Mouse (Mus musculus): ENCODE results near the gene Dst. TPM values are rescaled to one million over a fixed set of nuclear protein-coding genes. Genes with fewer than 3 reads are reported as not detected.
"Not testable (repeated sequence)": the region's sequence is repeated elsewhere in the genome, so short reads cannot be mapped to it uniquely, and the experiment has no call there.

Dst gene
- polyA plus RNA-seq, 1 experiment from 2014 or later, result 44.5 TPM

DNA sequence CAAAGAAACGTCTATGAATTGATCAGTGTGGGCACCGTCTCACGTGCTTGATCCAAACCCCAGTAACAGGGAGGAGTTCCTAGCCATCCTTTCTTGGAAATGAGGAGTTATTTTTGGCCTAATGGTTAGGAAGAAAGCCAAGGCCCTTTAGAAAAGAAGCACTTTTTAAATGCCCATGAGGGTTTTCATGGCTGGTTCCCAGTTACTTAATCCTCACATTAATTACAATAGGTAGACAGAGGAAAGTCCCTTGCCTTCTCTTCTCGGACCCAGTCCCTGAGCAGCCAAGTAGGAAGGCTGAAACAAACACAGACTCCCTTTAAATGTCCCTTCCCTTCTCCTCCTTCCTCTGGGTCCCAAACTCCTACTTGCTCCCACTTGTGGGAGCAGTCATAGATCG is 396.2 kb downstream of the Dst start:
- peaks cover 3% of the 10 kb centered on the region; the same call in 1 of the 2 replicates for H3K4me1 ChIP-seq
- ATAC-seq (ENCODE audit: low FRiP score), result no peak
- H3K27me3 ChIP-seq, result no peaks in the 10 kb centered on the region
- no peaks in the 10 kb centered on the region for H3K9me3 ChIP-seq (replicated peaks)
- H3K27ac ChIP-seq, result no peak overlapping the region
- 87% methylated on average over 5 of the region's 5 CpGs for WGBS
- peaks cover 68% of the 10 kb centered on the region for H3K36me3 ChIP-seq
- H3K4me3 ChIP-seq, result no peak overlapping the region
- no peak overlapping the region for H3K4me2 ChIP-seq (replicated peaks)
- no peak overlapping the region for H3K9ac ChIP-seq

DNA sequence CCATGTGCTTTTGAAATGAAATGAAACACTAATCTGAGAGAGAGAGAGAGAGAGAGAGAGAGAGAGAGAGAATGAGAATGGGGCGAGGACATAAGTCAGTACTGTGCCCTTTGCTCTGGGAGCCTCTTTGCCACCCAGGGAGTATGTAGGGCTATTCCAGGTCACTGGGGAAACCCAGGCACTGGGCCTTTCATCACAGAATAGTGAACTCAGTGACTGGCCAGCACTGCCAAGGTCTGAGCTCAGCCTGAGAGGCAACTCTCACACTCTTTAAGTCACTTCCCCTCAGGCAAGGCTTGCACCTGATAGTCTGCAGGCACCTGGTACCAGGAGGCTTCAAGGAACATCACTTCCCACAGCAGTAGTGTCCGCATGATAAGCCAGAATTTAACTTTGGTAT is 398.7 kb downstream of the Dst start:
- Histone ChIP-seq H3K4me3 (no peak overlapping the region), H3K9ac (no peak overlapping the region), H3K9me3 (replicated peaks) (no peaks in the 10 kb centered on the region), H3K4me2 (replicated peaks) (no peak overlapping the region), H3K27ac (no peak overlapping the region), H3K27me3 (no peaks in the 10 kb centered on the region), H3K36me3 (peaks cover 52% of the 10 kb centered on the region), H3K4me1 (no peaks in the 10 kb centered on the region)
- 88% methylated on average over 2 of the region's 2 CpGs for WGBS
- no peak for ATAC-seq (ENCODE audit: low FRiP score)

DNA sequence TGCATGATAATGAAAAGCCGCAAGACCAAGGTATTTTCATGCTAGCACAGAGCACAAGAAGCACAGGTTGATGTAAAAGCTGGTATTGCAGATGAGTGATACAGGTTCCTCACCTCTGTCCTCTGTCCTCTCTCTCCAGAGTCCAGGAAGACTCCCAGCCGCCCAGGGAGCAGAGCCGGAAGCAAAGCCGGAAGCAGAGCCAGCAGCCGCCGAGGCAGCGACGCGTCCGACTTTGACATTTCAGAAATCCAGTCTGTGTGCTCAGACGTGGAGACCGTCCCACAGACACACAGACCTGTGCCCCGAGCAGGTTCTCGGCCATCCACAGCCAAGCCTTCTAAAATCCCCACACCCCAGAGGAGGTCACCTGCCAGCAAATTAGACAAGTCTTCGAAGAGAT is 399.2 kb downstream of the Dst start:
- H3K9me3 ChIP-seq (replicated peaks), result no peaks in the 10 kb centered on the region
- H3K9ac ChIP-seq, result no peak overlapping the region
- H3K4me1 ChIP-seq, result no peaks in the 10 kb centered on the region
- no peak overlapping the region for H3K4me2 ChIP-seq (replicated peaks)
- WGBS, result 98% methylated on average over 15 of the region's 15 CpGs
- H3K4me3 ChIP-seq, result no peak overlapping the region
- H3K36me3 ChIP-seq, result peaks cover 48% of the 10 kb centered on the region
- ATAC-seq (ENCODE audit: low FRiP score), result no peak
- no peaks in the 10 kb centered on the region for H3K27me3 ChIP-seq
- no peak overlapping the region for H3K27ac ChIP-seq

DNA sequence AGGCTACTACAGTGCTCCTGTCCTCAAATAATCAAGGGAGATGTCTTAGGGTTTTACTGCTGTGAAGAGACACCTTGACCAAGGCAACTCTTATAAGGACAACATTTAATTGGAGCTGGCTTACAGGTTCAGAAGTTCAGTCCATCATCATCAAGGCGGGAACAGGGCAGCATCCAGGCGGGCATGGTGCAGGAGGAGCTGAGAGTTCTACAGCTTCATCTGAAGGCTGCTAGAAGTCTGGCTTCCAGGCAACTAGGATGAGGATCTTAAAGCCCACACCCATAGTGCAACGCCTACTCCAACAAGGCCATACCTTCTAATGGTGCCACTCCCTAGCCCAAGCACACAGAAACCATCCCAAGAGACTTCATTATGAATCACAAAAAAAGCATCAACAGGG is 400.8 kb downstream of the Dst start:
- H3K9ac ChIP-seq; H3K4me2 ChIP-seq (replicated peaks); ATAC-seq (ENCODE audit: low FRiP score); H3K4me3 ChIP-seq; H3K9me3 ChIP-seq (replicated peaks); H3K27ac ChIP-seq; H3K4me1 ChIP-seq; H3K27me3 ChIP-seq: not testable (repeated sequence)
- H3K36me3 ChIP-seq, result peaks cover 34% of the 10 kb centered on the region
- 91% methylated on average over 3 of the region's 3 CpGs for WGBS

DNA sequence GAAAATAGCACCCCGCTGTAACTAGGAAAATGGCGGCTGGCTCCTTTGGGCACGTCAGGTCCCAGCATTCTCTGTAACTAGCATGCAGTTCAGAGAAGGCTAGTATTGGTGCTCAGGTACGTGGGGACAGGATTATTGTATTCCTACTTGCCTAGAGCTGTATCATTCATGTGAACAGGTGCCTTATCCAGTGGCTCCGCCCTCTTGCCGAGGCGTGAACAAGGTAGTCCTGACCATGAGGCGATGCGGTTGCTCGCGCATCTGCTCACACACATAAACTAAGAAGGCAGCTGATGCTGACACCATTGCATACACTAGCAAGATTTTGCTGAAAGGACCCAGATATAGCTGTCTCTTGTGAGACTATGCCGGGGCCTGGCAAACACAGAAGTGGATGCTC is 401.4 kb downstream of the Dst start:
- no peaks in the 10 kb centered on the region for H3K9me3 ChIP-seq (replicated peaks)
- 96% methylated on average over 12 of the region's 12 CpGs for WGBS
- no peak overlapping the region for H3K4me2 ChIP-seq (replicated peaks)
- H3K27ac ChIP-seq, result no peak overlapping the region
- H3K4me1 ChIP-seq, result no peaks in the 10 kb centered on the region
- no peak overlapping the region for H3K4me3 ChIP-seq
- peaks cover 34% of the 10 kb centered on the region for H3K36me3 ChIP-seq
- ATAC-seq (ENCODE audit: low FRiP score), result no peak
- no peaks in the 10 kb centered on the region for H3K27me3 ChIP-seq
- H3K9ac ChIP-seq, result no peak overlapping the region

DNA sequence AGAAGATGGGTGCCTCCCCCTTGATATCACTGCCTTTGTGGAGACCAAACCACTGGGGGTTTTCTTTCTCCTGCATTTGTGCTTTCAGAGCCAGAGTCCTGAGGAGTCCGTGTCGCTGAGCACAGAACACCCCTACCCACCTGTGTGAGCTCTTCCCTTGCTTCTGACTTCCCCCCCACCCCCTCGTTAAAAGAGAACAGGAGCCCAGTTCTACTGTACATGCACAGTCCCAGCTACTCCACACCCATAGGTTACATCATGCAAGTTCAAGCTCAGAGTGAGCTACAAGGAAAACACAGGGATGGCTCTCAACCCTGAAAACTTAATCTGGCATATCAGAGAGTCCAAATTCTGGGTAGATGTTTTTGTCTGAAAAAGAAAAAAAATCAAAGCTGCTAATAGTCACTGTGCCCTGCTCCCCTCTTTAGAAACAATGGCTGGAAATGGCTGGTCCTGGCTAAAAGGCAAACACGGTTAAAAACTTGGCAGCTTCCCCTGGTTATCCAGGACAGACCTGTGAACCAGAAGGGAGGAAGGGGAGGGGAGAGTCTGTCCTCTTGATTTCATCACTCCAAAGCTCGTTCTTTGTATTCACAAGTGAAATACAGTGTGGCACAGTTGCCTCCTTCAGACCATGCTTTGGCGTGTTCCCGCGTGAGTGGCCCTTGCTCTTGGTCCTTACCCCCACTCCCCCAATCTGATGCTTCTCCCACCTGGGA is 402.7 kb downstream of the Dst start:
- H3K36me3 ChIP-seq, result peaks cover 27% of the 10 kb centered on the region
- no peak for ATAC-seq (ENCODE audit: low FRiP score)
- 79% methylated on average over 8 of the region's 8 CpGs for WGBS

DNA sequence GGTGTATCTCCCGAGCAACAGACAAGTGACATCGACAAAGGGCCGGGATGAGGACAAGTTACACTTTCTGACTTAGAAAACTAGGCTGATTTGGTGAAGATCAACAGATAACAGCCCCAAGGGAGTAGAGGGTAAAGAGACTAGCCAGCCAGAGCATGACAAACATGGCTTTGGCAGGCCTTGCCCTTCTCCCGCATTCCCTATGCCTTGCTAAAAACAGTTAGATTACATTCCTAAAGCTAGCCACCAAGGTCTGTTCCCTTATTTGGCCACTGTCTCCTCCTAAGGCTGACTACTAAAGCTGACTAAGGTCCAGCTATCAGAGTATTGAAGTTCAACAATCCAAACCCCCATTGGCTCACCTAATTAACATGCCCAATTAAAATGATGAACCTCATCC is 404.8 kb downstream of the Dst start:
- Histone ChIP-seq H3K27ac (no peak overlapping the region), H3K9me3 (replicated peaks) (no peaks in the 10 kb centered on the region), H3K27me3 (no peaks in the 10 kb centered on the region), H3K9ac (no peak overlapping the region), H3K4me1 (no peaks in the 10 kb centered on the region), H3K4me3 (no peak overlapping the region), H3K4me2 (replicated peaks) (no peak overlapping the region), H3K36me3 (peaks cover 11% of the 10 kb centered on the region; the same call in 1 of the 2 replicates)
- WGBS, result 92% methylated on average over 4 of the region's 4 CpGs
- ATAC-seq (ENCODE audit: low FRiP score), result no peak

More for the DNA sequence above, 402.7 kb downstream of the Dst start:
- no peaks in the 10 kb centered on the region for H3K9me3 ChIP-seq (replicated peaks)
- H3K27ac ChIP-seq, result no peak overlapping the region
- H3K4me3 ChIP-seq, result no peak overlapping the region
- H3K4me2 ChIP-seq (replicated peaks), result no peak overlapping the region
- no peaks in the 10 kb centered on the region for H3K27me3 ChIP-seq
- no peaks in the 10 kb centered on the region for H3K4me1 ChIP-seq
- no peak overlapping the region for H3K9ac ChIP-seq

DNA sequence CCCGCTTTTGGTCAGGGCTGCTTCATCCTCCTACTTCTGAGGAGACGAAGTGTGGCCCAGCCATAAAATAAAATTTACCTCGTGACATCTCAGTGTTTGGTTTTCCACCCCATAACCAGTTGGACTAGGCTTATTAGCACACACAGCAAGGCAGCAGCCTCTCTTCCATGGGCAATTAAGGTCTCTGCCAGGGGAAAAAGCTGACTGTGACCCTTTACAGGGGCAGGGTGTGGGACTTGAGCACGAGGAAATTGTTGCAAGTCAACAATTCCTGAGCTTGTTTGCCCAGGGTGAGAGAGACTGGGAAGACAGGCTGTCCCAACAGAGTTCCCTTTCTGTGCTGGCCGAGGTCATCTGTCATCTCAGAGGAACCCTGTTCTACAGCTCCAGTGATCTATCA is 407.4 kb downstream of the Dst start:
- no peak for ATAC-seq (ENCODE audit: low FRiP score)
- no peak overlapping the region for H3K27ac ChIP-seq
- 73% methylated on average over 5 of the region's 5 CpGs for WGBS

DNA sequence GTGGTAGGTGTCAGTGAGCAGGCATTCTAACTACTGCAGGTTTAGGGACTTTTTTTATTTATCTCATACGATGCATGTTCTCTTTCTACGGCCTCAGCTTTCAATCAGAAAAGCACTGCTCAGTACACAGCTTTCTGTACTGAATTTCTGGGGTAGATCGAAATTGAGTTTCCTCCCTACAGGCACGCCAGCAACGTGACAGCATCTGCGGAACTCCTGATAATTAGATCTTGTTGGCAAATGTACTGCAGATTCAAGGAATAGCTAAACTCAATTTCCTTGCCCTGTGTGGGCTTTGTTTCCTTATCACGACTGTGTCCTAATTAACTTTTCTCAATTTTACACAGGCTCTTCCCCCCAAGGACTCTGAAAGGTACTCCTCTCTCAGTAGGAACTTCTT is 416.2 kb downstream of the Dst start:
- Histone ChIP-seq H3K36me3 (no peaks in the 10 kb centered on the region), H3K27ac (no peak overlapping the region), H3K9ac (no peak overlapping the region), H3K27me3 (no peaks in the 10 kb centered on the region), H3K4me2 (replicated peaks) (no peak overlapping the region), H3K4me3 (no peak overlapping the region), H3K9me3 (replicated peaks) (no peaks in the 10 kb centered on the region), H3K4me1 (no peaks in the 10 kb centered on the region)
- 82% methylated on average over 7 of the region's 7 CpGs for WGBS
- ATAC-seq (ENCODE audit: low FRiP score), result no peak

More for the DNA sequence above, 407.4 kb downstream of the Dst start:
- no peak overlapping the region for H3K4me3 ChIP-seq
- H3K27me3 ChIP-seq, result no peaks in the 10 kb centered on the region
- H3K9me3 ChIP-seq (replicated peaks), result no peaks in the 10 kb centered on the region
- no peaks in the 10 kb centered on the region for H3K36me3 ChIP-seq
- H3K4me2 ChIP-seq (replicated peaks), result no peak overlapping the region
- H3K9ac ChIP-seq, result no peak overlapping the region
- H3K4me1 ChIP-seq, result no peaks in the 10 kb centered on the region

DNA sequence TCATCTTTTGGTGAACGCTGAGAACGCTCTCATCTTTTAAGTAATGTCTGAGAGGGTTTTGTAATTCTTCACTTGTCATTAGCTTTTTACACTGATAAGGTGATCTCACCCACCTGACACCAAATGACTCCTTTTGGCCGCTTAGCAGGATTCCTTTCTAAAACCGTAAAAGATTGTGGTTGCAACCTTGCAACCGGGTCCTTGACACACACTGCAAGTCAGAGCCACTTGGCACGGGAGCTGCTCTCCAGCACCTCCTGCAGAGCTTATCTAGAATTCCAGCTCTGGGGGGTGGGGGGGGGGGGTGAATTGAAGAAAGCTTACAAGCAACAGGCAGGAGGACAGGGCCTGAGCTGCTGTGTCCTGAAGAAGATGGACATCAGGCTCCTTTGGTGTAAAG is 420.6 kb downstream of the Dst start:
- Histone ChIP-seq H3K4me2 (replicated peaks) (no peak overlapping the region), H3K27ac (no peak overlapping the region), H3K36me3 (no peaks in the 10 kb centered on the region), H3K27me3 (no peaks in the 10 kb centered on the region), H3K4me3 (no peak overlapping the region), H3K9me3 (replicated peaks) (no peaks in the 10 kb centered on the region), H3K9ac (no peak overlapping the region), H3K4me1 (no peaks in the 10 kb centered on the region)
- ATAC-seq (ENCODE audit: low FRiP score), result no peak
- 81% methylated on average over 6 of the region's 6 CpGs for WGBS

DNA sequence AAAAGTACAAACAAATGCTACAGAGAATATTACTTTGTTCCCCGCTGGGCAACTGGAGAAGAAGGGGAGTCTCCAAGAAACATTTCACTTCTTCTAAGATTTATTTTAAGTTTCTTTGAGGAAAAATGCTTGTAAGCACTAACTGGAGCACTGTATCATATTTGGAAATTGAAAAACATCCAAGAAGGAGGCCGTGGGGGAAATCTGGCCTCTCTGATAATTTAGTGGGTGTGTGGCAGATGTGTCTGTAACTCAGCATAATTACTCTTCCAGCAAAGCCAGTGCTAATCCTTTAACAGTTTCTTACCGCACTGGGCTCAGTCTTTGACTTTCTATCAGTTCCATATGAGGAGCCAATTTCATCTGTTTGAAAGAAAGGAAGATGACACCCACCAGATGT is 423.7 kb downstream of the Dst start:
- Histone ChIP-seq H3K36me3 (no peaks in the 10 kb centered on the region), H3K4me2 (replicated peaks) (no peak overlapping the region), H3K27ac (no peak overlapping the region), H3K27me3 (no peaks in the 10 kb centered on the region), H3K4me3 (no peak overlapping the region), H3K9me3 (replicated peaks) (no peaks in the 10 kb centered on the region), H3K9ac (no peak overlapping the region), H3K4me1 (no peaks in the 10 kb centered on the region)
- 87% methylated on average over 3 of the region's 3 CpGs for WGBS
- no peak for ATAC-seq (ENCODE audit: low FRiP score)

Measured in hindbrain, embryonic 12.5 days (tissue).